Mouse (Mus musculus) midbrain, embryonic 14.5 days (tissue): ENCODE data around the gene Ilf2. TPM values are rescaled to one million over a fixed set of nuclear protein-coding genes. Genes with fewer than 3 reads are reported as not detected.

ENCODE experiments used
- ATAC-seq: fragments of 200-750 bp; cut with Nextera tagmentation; 2 replicates; pipeline ENCODE4 v1.8.0; 2017; ENCODE audit warnings: moderate number of reproducible peaks, moderate library complexity; ENCODE audit not compliant: low FRiP score, low TSS enrichment
- DNase-seq: peaks from one replicate; pipeline ENCODE4 v3.0.0-alpha.2; 2015
- H3K27ac ChIP-seq: fragments of 300-500 bp; sonication (generic); replicated peaks from 2 replicates; pipeline ENCODE4 v1.5.1; 2014; ENCODE audit warnings: mild to moderate bottlenecking, low read depth, low read length, moderate library complexity
- H3K27me3 ChIP-seq: fragments of 300-500 bp; sonication (generic); 2 replicates; pipeline ENCODE4 v1.6.1; 2014; ENCODE audit warnings: low read length, control low read depth, mixed read lengths; ENCODE audit not compliant: control insufficient read depth, insufficient read depth
- H3K36me3 ChIP-seq: fragments of 300-500 bp; sonication (generic); 2 replicates; pipeline ENCODE4 v1.6.1; 2014; ENCODE audit warnings: low read length, control low read depth; ENCODE audit not compliant: control insufficient read depth, insufficient read depth
- H3K4me1 ChIP-seq: fragments of 300-500 bp; sonication (generic); 2 replicates; pipeline ENCODE4 v1.6.1; 2014; ENCODE audit warnings: mild to moderate bottlenecking, antibody characterized with exemption, low read length, control low read depth; ENCODE audit not compliant: control insufficient read depth, insufficient read depth
- H3K4me2 ChIP-seq: fragments of 300-500 bp; sonication (generic); 2 replicates; pipeline ENCODE4 v1.6.1; 2014; ENCODE audit warnings: mild to moderate bottlenecking, low read length, moderate library complexity
- H3K4me3 ChIP-seq: fragments of 300-500 bp; sonication (generic); replicated peaks from 2 replicates; pipeline ENCODE4 v1.5.1; 2014; ENCODE audit warnings: low read depth, low read length
- H3K9ac ChIP-seq: fragments of 300-500 bp; sonication (generic); replicated peaks from 2 replicates; pipeline ENCODE4 v1.6.1; 2014; ENCODE audit warnings: mild to moderate bottlenecking, low read length, moderate library complexity
- H3K9me3 ChIP-seq: fragments of 300-500 bp; sonication (generic); 2 replicates; pipeline ENCODE4 v1.6.1; 2016; ENCODE audit warnings: low read length, control low read depth, mixed read lengths; ENCODE audit not compliant: control insufficient read depth
- WGBS: fragments of 180-500 bp; shearing (Covaris S2); extraction: QIAGEN DNeasy Blood & Tissue Kit; methylation state at CpG from one replicate; pipeline ENCODE4 v1.1.7; 2014; 5-methylcytosine and 5-hydroxymethylcytosine counted together
- polyA plus RNA-seq: library from polyadenylated mRNA; unstranded; fragments of >200 nt; fragmentation: Nextera tagmentation; extraction: Ambion mirVana; gene quantifications from 2 replicates; pipeline ENCODE4 v1.2.1, GENCODE M21; 2014

The Ilf2 gene
- polyA plus RNA-seq, 1 experiment from 2014 or later = 282 TPM

DNA sequence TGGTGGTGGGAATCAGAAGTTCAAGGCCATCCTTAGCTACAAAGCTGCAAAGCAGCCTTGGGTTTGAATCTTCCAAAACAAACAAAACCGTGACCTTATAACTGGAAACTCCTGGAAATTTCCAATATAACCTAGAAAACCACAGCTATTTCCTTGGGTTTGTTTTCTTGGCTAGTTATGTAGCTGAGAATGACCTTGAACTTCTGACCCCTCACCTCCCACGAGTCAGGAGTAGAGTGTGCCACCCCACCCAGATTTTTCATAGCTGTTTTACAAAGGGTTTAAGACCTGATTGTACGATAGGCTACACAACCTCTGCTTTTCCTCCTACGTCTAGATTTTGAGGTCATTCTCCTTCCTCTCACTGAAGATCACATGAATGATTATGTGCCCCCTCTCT is 38.8 kb upstream of the Ilf2 start:
- no peaks in the 10 kb centered on the region for H3K36me3 ChIP-seq
- H3K9ac ChIP-seq = no peak overlapping the region
- peaks cover 9% of the 10 kb centered on the region for H3K4me1 ChIP-seq
- no peak overlapping the region for H3K4me2 ChIP-seq
- H3K4me3 ChIP-seq = no peak overlapping the region
- DNase-seq (no peak), ATAC-seq (no peak)
- 79% methylated on average over 4 of the region's 4 CpGs for WGBS
- no peaks in the 10 kb centered on the region for H3K27me3 ChIP-seq
- no peaks in the 10 kb centered on the region for H3K9me3 ChIP-seq
- H3K27ac ChIP-seq = no peak overlapping the region

DNA sequence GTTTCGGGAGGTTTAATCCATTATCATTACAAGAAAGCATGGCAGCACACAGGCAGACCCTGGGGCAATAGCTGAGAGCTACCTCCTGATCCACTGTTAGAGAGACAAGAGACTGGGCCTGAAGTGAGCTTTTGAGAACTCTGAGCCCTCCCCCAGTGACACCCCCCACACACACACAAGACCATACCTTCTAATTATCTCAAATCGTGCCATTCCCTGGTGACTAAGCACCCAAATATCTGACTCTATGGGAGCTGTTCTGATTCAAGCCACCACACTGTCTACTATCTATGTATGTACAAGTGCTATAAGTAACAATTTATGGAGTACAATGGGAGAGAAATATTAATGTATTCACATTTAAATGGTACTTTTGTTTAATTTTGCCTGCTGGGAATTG is 35.2 kb upstream of the Ilf2 start:
- no peak for DNase-seq
- Histone ChIP-seq H3K4me3 (no peak overlapping the region), H3K27me3 (no peaks in the 10 kb centered on the region), H3K36me3 (no peaks in the 10 kb centered on the region), H3K4me1 (peaks cover 3% of the 10 kb centered on the region), H3K9ac (no peak overlapping the region), H3K4me2 (no peak overlapping the region), H3K27ac (no peak overlapping the region), H3K9me3 (no peaks in the 10 kb centered on the region)
- WGBS = 90% methylated on average over 2 of the region's 2 CpGs
- ATAC-seq = no peak

DNA sequence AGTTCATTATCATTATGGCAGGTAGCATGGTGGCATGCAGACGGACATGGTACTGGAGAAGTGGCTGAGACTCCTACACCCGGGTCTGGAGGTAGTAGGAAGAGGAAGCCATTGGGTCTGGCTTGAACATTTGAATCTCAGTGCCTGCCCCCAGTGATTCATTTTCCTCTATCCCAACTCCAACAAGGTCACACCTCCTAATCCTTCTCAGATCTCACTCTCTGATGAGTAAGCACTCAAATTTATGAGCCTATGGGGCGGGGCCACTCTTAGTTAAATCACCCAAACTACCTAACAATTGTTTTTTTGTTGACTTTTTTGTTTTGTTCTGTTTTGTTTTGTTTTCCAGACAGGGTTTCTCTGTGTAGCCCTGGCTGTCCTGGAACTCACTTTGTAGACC is 31.9 kb upstream of the Ilf2 start:
- no peak for ATAC-seq
- Histone ChIP-seq H3K4me3 (no peak overlapping the region), H3K9me3 (no peaks in the 10 kb centered on the region), H3K4me1 (peaks cover 19% of the 10 kb centered on the region), H3K36me3 (no peaks in the 10 kb centered on the region), H3K9ac (no peak overlapping the region), H3K27ac (no peak overlapping the region), H3K4me2 (no peak overlapping the region), H3K27me3 (no peaks in the 10 kb centered on the region)
- 85% methylated on average over 3 of the region's 3 CpGs for WGBS
- DNase-seq = no peak

DNA sequence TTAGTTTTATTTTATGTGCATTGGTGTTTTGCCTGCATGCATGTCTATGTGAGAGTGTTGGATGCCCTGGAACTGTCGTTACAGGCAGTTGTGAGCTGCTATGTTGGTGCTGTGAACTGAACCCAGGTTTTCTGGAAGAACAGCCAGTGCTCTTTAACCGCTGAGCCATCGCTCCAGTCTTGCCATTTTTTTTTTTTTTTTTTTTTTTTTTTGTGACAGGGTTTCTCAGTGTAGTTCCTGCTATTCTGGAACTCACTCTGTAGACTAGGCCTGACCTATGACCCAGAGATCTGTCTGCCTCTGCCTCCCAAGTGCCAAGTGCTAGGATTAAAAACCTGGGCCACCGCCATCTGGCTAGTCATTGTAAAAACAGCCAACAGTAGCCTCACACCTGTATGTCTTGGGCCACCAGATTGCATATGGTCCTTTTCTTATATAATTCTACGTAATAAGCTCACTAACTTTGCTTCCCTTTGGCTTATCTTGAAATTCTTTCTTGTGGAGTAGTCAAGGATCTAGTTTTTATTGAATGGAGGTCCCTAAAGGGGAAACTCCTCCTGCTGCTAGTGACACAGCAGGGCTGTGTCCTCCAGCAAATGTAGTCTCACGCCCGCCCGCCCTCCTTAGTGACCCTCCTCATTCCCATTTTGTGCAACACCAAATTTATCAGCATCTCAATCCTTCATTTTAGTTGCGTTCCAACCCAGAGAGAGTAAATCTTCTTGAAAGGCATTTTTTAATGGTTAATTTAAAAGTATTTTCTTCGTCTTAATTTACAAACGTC is 30.3 kb upstream of the Ilf2 start:
- no peaks in the 10 kb centered on the region for H3K27me3 ChIP-seq
- H3K9ac ChIP-seq = peak overlapping the region; percentile 42; the same call in 1 of the 2 replicates
- no peaks in the 10 kb centered on the region for H3K36me3 ChIP-seq
- no peaks in the 10 kb centered on the region for H3K9me3 ChIP-seq
- H3K27ac ChIP-seq = peak overlapping the region; percentile 79
- peak overlapping the region; percentile 59 for H3K4me2 ChIP-seq
- ATAC-seq = no peak
- no peak overlapping the region; the same call in 1 of the 2 replicates for H3K4me3 ChIP-seq
- DNase-seq = peak; percentile 7
- H3K4me1 ChIP-seq = peaks cover 19% of the 10 kb centered on the region
- WGBS = 63% methylated on average over 11 of the region's 11 CpGs

DNA sequence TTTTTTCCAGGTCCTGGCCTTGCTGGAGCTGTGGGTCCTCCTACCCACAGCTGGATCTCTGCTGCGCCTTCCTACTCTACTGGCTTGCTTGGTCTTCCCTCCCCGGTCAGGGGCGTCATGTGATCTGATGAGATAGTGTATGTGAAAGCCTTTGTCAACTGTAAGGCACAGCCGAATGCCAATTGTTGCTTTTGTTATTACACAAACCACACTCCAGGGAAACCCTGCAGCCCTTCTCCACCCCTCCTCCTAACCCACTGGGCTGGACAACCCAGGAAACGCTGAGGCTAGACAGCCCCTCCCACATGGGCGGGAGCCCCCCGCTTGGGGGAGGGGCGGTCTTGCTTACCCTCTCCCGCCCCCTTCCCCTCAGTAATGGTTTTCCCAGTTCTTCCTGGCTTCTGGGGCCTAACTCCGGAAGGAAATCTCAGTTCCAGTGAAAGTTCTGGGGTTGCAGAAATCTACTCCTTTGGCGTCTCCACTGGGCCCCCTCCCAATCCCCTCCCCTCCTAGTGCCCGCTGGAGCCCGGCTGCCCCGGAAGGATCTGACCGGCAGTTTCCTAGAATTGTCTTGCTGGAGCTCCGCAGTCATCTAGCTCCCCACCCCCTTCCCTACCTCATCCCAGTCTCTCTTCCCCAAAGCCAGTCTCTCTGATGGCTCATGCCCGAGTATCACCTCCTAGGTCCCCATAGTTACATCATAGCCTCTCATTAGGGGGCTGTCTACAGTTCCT is 29.4 kb upstream of the Ilf2 start:
- DNase-seq (peak; percentile 89), ATAC-seq (peak; percentile 92)
- Histone ChIP-seq H3K4me3 (peak overlapping the region; percentile 27), H3K9ac (peak overlapping the region; percentile 42), H3K27ac (peak overlapping the region; percentile 79), H3K9me3 (no peaks in the 10 kb centered on the region), H3K4me1 (peaks cover 19% of the 10 kb centered on the region), H3K27me3 (no peaks in the 10 kb centered on the region), H3K36me3 (no peaks in the 10 kb centered on the region), H3K4me2 (peak overlapping the region; percentile 59)
- WGBS = 1% methylated on average over 17 of the region's 17 CpGs

DNA sequence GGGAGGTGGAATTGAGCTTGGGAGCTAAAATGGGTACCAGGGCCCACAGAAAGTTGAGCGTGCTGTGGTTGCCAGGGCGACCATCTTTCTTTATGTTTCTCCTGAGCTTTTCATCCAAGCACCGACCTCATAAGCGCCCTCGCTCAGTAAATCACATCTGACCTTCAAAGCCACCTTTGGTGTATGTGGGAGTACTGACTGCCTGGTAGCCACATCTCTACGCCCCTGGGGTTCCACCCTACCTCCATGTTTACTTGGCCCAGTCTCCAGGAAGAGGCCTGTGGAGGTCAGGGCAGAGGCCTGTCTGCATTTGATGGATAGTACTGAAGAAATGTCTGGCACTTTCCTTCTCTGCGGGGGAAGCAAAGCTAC is 28.8 kb upstream of the Ilf2 start:
- DNase-seq (peak; percentile 43), ATAC-seq (no peak)
- Histone ChIP-seq H3K27me3 (no peaks in the 10 kb centered on the region), H3K4me3 (no peak overlapping the region), H3K27ac (peak overlapping the region; percentile 79), H3K4me1 (peaks cover 19% of the 10 kb centered on the region), H3K36me3 (no peaks in the 10 kb centered on the region), H3K9me3 (no peaks in the 10 kb centered on the region), H3K4me2 (peak overlapping the region; percentile 59), H3K9ac (0 out of 2 replicates have a peak overlapping the region, but pooled peaks have one; percentile 42)
- WGBS = 36% methylated on average over 7 of the region's 7 CpGs

DNA sequence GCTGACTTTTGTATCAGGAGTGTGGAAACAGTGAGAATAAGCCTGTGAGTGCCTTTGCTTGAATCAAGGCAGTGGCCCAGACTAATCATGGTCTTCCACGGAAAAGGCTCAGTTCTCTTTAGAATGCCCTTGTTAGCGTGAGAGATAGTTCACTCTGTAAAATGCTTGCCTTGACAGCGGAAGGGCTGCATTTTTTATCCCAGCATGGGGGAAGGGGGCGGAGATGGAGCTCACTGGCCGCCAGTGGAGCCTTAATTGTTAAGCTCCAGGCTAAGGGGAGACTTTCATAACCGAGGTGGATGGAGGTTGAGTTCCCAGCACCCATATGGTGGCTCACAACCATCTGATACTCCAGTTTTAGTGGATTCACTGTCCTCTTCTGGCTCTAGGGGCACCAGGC is 27.3 kb upstream of the Ilf2 start:
- Histone ChIP-seq H3K9me3 (no peaks in the 10 kb centered on the region), H3K27me3 (no peaks in the 10 kb centered on the region), H3K4me3 (no peak overlapping the region), H3K36me3 (no peaks in the 10 kb centered on the region), H3K9ac (no peak overlapping the region), H3K4me1 (peaks cover 19% of the 10 kb centered on the region), H3K4me2 (no peak overlapping the region), H3K27ac (no peak overlapping the region)
- no peak for DNase-seq
- no peak for ATAC-seq
- 21% methylated on average over 6 of the region's 6 CpGs for WGBS

DNA sequence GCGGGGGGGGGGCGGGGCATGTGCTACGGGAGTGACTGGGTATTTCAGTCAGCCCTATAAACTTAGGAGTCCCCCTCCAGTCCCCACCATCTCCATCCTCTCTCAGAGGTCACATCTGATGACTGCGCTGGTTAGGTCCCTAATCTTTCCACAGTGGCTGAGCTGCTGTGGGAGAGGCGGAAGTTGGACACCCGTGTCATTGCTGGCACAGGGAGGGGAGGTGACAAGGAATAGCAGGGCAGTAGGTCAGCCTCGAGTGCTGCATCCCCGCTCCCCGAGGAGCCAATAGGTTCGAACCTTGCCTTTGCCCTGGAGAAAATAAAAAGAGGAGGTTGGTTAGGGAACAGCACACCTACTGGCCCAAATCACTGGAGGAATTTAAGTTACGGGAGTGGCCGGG is 25.1 kb upstream of the Ilf2 start:
- ATAC-seq (no peak), DNase-seq (no peak)
- H3K4me1 ChIP-seq = peaks cover 15% of the 10 kb centered on the region
- H3K9ac ChIP-seq = no peak overlapping the region
- H3K27me3 ChIP-seq = no peaks in the 10 kb centered on the region
- H3K9me3 ChIP-seq = no peaks in the 10 kb centered on the region
- H3K4me2 ChIP-seq = 0 out of 2 replicates have a peak overlapping the region, but pooled peaks have one; percentile 3
- H3K4me3 ChIP-seq = no peak overlapping the region
- H3K27ac ChIP-seq = no peak overlapping the region
- no peaks in the 10 kb centered on the region for H3K36me3 ChIP-seq
- WGBS = 34% methylated on average over 12 of the region's 12 CpGs
